Mouse (Mus musculus): ENCODE results near the gene Zfp800.

DNA sequence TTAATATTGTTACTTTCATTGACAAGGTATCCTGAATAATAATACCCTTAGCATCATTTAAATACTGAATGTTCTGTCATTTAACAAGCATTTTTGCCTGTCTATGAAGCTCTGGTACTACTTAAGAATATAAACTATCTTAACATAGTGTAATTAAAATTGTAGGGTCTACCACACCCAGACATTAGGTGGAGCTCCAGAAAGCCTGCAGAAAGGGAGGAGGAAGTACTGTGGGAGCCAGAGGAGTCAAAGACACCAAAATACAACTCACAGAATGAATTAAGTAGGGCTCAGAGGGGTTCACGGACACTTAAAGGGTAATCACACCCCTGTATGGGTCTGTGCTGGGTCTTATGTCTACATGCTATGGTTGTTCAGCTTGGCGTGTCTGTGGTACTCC is 149.6 kb downstream of the Zfp800 start:
- TF ChIP-seq CTCF (IDR thresholded peaks at IDR 0.05; ENCODE audit: borderline replicate concordance, insufficient read depth, low read length) (no peak), POLR2A (IDR thresholded peaks at IDR 0.05; ENCODE audit: low read depth, low read length) (no peak)

Measured in embryonic fibroblast, embryonic 13.5 days (primary cell).